Mouse (Mus musculus) liver, embryonic 14.5 days (tissue): ENCODE data around the gene Naa80. TPM values are rescaled to one million over a fixed set of nuclear protein-coding genes. Genes with fewer than 3 reads are reported as not detected.

Source experiments
- ATAC-seq: fragments of 200-750 bp; cut with Nextera tagmentation; 2 replicates; pipeline ENCODE4 v1.8.0; 2017; ENCODE audit warnings: moderate number of reproducible peaks, mild to moderate bottlenecking, moderate library complexity; ENCODE audit not compliant: insufficient read depth
- DNase-seq, 3 experiments: peaks; one replicate each; pipeline ENCODE4 v3.0.0-alpha.2; 2012 to 2013; ENCODE audit warnings: low read depth in 3 of 3, low spot score in 3 of 3
- H3K27ac ChIP-seq: fragments of 300-500 bp; sonication (generic); 2 replicates; pipeline ENCODE4 v1.5.1; 2014; ENCODE audit warnings: moderate library complexity, mild to moderate bottlenecking, control low read depth, inconsistent platforms
- H3K27me3 ChIP-seq: fragments of 300-500 bp; sonication (generic); 2 replicates; pipeline ENCODE4 v1.6.1; 2014; ENCODE audit warnings: mild to moderate bottlenecking, low read length, moderate library complexity; ENCODE audit not compliant: control insufficient read depth, insufficient read depth
- H3K36me3 ChIP-seq: fragments of 300-500 bp; sonication (generic); replicated peaks from 2 replicates; pipeline ENCODE4 v1.6.1; 2014; ENCODE audit warnings: low read depth; ENCODE audit not compliant: control insufficient read depth, insufficient read depth
- H3K4me1 ChIP-seq, 2 experiments: fragments of 200-500 bp in 1 of 2; fragments of 300-500 bp in 1 of 2; sonication (generic) in 1 of 2; replicated peaks; 2 replicates each; pipeline ENCODE4 v1.6.1; 2012 to 2014; ENCODE audit warnings: antibody characterized with exemption in 1 of 2, inconsistent platforms in 1 of 2, low read length in 1 of 2; ENCODE audit not compliant: control insufficient read depth in 2 of 2, insufficient read depth in 2 of 2
- H3K4me2 ChIP-seq: fragments of 300-500 bp; sonication (generic); 2 replicates; pipeline ENCODE4 v1.6.1; 2014; ENCODE audit warnings: low read depth, mild to moderate bottlenecking, control low read depth, moderate library complexity
- H3K4me3 ChIP-seq, 2 experiments: fragments of 200-500 bp in 1 of 2; fragments of 300-500 bp in 1 of 2; sonication (generic) in 1 of 2; 2 replicates each; pipeline ENCODE4 v1.5.1; 2012 to 2014; ENCODE audit warnings: low read depth in 2 of 2, low read length in 2 of 2, mild to moderate bottlenecking in 2 of 2, control low read depth in 1 of 2, inconsistent platforms in 1 of 2, moderate library complexity in 1 of 2; ENCODE audit not compliant: insufficient read depth in 1 of 2
- H3K9ac ChIP-seq: fragments of 300-500 bp; sonication (generic); replicated peaks from 2 replicates; pipeline ENCODE4 v1.6.1; 2014; ENCODE audit warnings: mild to moderate bottlenecking, control low read depth, moderate library complexity
- H3K9me3 ChIP-seq: fragments of 300-500 bp; sonication (generic); 2 replicates; pipeline ENCODE4 v1.6.1; 2016; ENCODE audit warnings: low read length, mixed read lengths; ENCODE audit not compliant: control insufficient read depth
- CTCF ChIP-seq: IDR thresholded peaks from 2 replicates; pipeline ENCODE4 v1.5.1; 2016; ENCODE audit warnings: antibody characterized with exemption, low read depth, control low read depth
- EP300 ChIP-seq: IDR thresholded peaks from 2 replicates; pipeline ENCODE4 v1.6.1; 2016; ENCODE audit warnings: antibody characterized with exemption, low read depth
- WGBS: fragments of 180-500 bp; shearing (Covaris S2); extraction: QIAGEN DNeasy Blood & Tissue Kit; methylation state at CpG from one replicate; pipeline ENCODE4 v1.1.7; 2014; ENCODE audit not compliant: insufficient replicate concordance; 5-methylcytosine and 5-hydroxymethylcytosine counted together
- polyA plus RNA-seq, 2 experiments: library from polyadenylated mRNA; depleted of rRNA in 1 of 2; stranded (reverse) in 1 of 2; unstranded in 1 of 2; fragments of >200 nt; fragmentation: Nextera tagmentation in 1 of 2; extraction: Ambion mirVana in 1 of 2; gene quantifications; 2 replicates each; pipeline versions ENCODE4 v1.2.1 to v1.2.3; 2012 to 2014

Gene Naa80
- polyA plus RNA-seq, 2 experiments = 8.9 to 11.4 TPM

DNA sequence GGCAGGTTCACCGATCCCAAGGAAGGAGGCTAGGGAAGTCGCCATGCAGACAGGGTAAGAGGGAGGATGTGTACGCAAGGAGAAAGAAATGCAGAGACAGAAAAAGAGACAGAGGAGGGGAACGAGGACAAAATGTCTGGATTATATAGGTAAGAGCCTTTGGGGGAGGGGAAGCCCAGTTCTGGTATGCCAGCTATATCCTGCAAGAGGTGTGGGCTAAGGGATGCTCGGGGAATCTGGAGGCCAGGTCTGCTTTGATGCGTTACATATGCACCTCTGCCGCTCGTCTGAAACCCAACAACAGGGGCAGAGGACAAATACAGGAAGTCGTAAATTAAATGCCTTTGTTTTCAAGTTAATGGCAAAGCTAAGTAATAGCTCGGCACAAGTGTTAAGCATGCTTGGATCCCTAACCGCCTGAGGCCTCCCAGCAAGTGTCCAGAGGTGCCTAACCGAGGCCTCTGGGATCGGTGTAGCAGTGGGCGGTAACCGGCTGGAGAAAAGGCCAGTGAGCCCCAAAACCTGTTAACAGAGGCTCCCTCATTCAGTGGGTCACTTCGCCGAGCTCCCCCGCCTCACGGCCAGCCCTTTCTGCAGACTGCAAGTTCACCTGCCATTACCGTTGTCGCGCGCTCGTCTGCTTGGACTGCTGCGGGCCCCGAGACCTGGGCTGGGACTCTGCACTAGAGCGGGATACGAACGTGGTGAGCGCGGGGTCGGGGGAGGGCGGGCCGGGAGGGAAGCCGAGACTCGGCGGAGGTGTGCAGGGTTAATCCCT is 25.0 kb upstream of the Naa80 start:
- Histone ChIP-seq H3K9me3 (no peaks in the 10 kb centered on the region), H3K36me3 (peaks cover 21% of the 10 kb centered on the region), H3K4me1 (peaks cover 35 to 42% of the 10 kb centered on the region in 2 experiments), H3K9ac (peak overlapping the region; percentile 75), H3K27ac (peak overlapping the region; percentile 27), H3K4me3 (peak overlapping the region; percentile 57 to 83), H3K4me2 (peak overlapping the region; percentile 90), H3K27me3 (peaks cover 3% of the 10 kb centered on the region; the same call in 1 of the 2 replicates)
- 5% methylated on average over 37 of the region's 37 CpGs for WGBS
- no peak for DNase-seq
- ATAC-seq = peak; percentile 49
- TF ChIP-seq EP300 (no peak), CTCF (no peak)

DNA sequence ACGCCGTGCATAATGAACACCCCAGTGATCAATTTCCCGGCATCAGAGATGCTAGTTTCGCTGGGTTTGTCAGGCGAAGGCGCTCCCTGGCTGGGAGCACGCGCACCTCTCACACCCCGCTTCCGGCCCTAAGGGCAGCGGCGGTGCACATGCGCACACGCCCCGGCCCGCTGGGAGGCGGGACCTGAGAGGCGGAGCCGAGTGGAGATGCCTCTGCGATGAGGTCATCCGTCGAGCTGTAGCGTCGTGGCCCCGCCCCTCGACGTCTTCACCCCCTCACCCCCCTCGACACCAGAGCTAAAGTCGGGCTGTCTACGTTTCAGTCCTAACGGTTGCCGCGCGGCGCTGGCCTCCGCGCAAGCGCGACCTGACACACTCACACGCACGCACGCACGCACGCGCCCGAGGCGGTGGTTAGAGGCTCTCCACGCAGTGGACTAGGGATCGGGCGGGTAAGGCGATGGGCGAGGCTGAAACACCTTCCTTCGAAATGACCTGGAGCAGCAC is 24.3 kb upstream of the Naa80 start:
- H3K4me1 ChIP-seq = peaks cover 35 to 42% of the 10 kb centered on the region in 2 experiments
- H3K36me3 ChIP-seq = peaks cover 27% of the 10 kb centered on the region
- no peak for TF ChIP-seq EP300
- TF ChIP-seq CTCF = no peak; the same call in 1 of the 2 replicates
- H3K9ac ChIP-seq = peak overlapping the region; percentile 87
- peak overlapping the region; percentile 74 to 83 for H3K4me3 ChIP-seq
- H3K9me3 ChIP-seq = no peaks in the 10 kb centered on the region
- H3K4me2 ChIP-seq = peak overlapping the region; percentile 90
- peaks cover 3% of the 10 kb centered on the region; the same call in 1 of the 2 replicates for H3K27me3 ChIP-seq
- DNase-seq (peak; percentile 93 to 96 (median 95)), ATAC-seq (peak; percentile 89)
- H3K27ac ChIP-seq = peak overlapping the region; percentile 79
- under 1% methylated on average over 53 of the region's 53 CpGs for WGBS

DNA sequence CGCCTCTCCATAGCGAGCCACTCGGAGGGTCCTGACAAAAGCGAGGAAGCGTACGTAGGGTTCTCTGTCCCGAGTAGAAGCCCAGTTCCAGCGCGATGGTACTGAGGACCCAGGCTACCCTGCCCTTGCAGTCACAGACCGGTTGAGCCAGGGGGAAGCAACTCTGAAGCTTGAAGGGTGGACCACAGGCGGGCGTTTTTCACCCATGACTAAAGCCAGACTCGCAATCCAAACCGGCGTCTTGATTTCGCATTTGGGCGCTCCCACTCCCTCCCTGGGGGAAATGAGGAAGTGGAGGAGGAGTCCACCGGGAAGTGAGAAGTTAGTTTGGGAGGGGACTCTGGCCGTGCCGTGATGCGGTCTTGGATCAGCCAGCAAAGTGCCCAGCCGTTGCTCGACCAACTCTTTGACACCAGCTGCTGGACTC is 23.6 kb upstream of the Naa80 start:
- ATAC-seq = peak; percentile 10
- TF ChIP-seq CTCF = no peak
- TF ChIP-seq EP300 = no peak
- peak overlapping the region; percentile 74 to 83 for H3K4me3 ChIP-seq
- H3K9ac ChIP-seq = peak overlapping the region; percentile 87
- WGBS = 0% methylated on average over 23 of the region's 23 CpGs
- H3K27me3 ChIP-seq = peaks cover 3% of the 10 kb centered on the region; the same call in 1 of the 2 replicates
- H3K27ac ChIP-seq = peak overlapping the region; percentile 79
- peaks cover 34% of the 10 kb centered on the region for H3K36me3 ChIP-seq
- H3K4me1 ChIP-seq = peaks cover 35 to 42% of the 10 kb centered on the region in 2 experiments
- H3K9me3 ChIP-seq = no peaks in the 10 kb centered on the region
- DNase-seq = no peak
- H3K4me2 ChIP-seq = peak overlapping the region; percentile 90

DNA sequence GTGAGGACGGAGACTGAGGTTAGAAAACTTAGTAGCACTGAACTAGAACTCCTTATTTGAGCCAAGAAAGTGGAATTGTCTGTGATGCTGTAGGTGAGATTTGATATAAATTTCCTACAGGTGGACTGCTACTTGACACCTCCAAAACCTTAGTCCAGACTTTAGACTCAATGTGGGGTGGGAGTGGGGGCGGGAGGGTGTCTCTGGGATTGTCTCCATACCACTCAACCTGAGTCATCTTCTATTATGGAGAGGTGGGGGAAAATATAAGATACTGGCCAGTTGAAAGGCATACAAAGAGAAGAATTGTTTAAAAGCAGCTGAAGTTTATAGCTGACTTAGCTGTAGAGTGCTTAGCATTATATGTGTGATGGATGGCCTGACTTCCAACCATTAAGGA is 23.0 kb upstream of the Naa80 start:
- ATAC-seq = no peak
- H3K4me1 ChIP-seq = peaks cover 35 to 41% of the 10 kb centered on the region in 2 experiments
- H3K9me3 ChIP-seq = no peaks in the 10 kb centered on the region
- H3K4me3 ChIP-seq = peak overlapping the region; percentile 74 to 83
- peak overlapping the region; percentile 87 for H3K9ac ChIP-seq
- WGBS = 26% methylated on average over 2 of the region's 2 CpGs
- TF ChIP-seq EP300 (no peak), CTCF (no peak)
- H3K4me2 ChIP-seq = peak overlapping the region; percentile 90
- no peak for DNase-seq
- peaks cover 1% of the 10 kb centered on the region; the same call in 1 of the 2 replicates for H3K27me3 ChIP-seq
- peak overlapping the region; percentile 79 for H3K27ac ChIP-seq
- H3K36me3 ChIP-seq = peaks cover 39% of the 10 kb centered on the region

DNA sequence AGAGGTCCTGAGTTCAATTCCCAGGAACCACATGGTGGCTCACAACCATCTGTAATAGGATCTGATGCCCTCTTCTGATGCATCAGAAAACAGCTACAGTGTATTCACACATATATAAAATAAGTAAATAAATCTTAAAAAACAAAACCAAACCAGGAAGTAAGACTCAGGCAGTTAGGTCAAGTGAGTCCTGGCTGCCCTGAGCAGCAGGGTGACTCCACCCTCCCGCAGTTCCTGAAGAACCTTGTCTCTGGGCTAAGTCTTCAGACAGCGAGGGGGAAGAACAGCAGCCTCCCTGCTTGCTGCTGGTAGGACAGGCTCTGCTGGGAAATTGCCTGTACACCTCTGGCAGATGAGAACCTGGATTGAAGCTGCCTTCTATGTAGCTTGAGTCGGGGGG is 22.3 kb upstream of the Naa80 start:
- peak overlapping the region; percentile 37; the same call in 1 of the 2 replicates for H3K27ac ChIP-seq
- peaks cover 46% of the 10 kb centered on the region for H3K36me3 ChIP-seq
- H3K9ac ChIP-seq = peak overlapping the region; percentile 87
- 37% methylated on average over 3 of the region's 3 CpGs for WGBS
- H3K27me3 ChIP-seq = no peaks in the 10 kb centered on the region; the same call in 1 of the 2 replicates
- DNase-seq (no peak), ATAC-seq (no peak)
- H3K9me3 ChIP-seq = no peaks in the 10 kb centered on the region
- H3K4me1 ChIP-seq = peaks cover 31 to 36% of the 10 kb centered on the region in 2 experiments
- H3K4me3 ChIP-seq = peak overlapping the region in 1 of 2 experiments; percentile 83; a peak in 3 of 4 replicates
- TF ChIP-seq EP300 = no peak
- no peak for TF ChIP-seq CTCF
- H3K4me2 ChIP-seq = peak overlapping the region; percentile 90
